Comparison of ENCODE assay signal across 21 mouse cellular contexts in the genomic region with DNA sequence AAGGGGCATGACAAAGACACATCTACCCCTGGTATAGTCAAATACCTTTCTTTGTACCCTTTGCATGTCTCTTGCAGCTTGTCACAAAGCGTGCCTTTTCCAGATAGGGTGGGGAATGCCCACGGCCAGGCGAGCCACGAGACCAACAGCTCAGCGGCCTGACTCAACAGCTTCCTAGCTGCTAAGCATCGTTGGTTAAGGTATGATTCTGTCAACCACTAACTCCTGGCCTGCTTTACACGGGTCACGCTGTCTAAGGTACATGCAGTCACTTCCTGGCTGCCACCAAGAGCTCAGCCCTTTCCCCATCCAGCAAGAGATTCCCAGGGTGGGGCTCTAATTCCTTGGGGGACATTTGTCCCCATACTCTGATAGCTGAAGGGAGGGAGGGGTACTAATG.
DNase-seq lines count a peak whose midpoint lies in the region; ATAC-seq lines count a peak whose summit lies in the region.
"Had no signal": no experiment of that assay in that cellular context is flagged by ENCODE, and none has a peak within 500 bp of the region (broad histone marks: within the 10 kb centered on the region; RNA-seq: fewer than 3 reads in every experiment).

No protein-coding gene starts in this region.

- H3K36me3 ChIP-seq in heart, embryonic 14.5 days (ENCODE audit: control insufficient read depth, insufficient read depth, low read length): no peaks in the 10 kb centered on the region
- H3K36me3 ChIP-seq: embryonic facial prominence, embryonic 10.5 days; hindbrain, embryonic 13.5 days had no signal

- WGBS in heart, embryonic 14.5 days: 42% methylated on average over 8 of the region's 8 CpGs

- 0 out of 2 replicates have a peak, but pooled peaks cover 3% of the 10 kb centered on the region for H3K27me3 ChIP-seq in heart, embryonic 14.5 days (ENCODE audit: control insufficient read depth, insufficient read depth, low read length)
- H3K27me3 ChIP-seq: forebrain, embryonic 13.5 days; hindbrain, embryonic 13.5 days had no signal

- peak; percentile 91 for DNase-seq in heart, adult 11 months
- DNase-seq in heart, postnatal 10 days: no peak
- DNase-seq in heart, adult 9 months (ENCODE audit: low spot score in 2 of 2): no peak
- peak; percentile 46 for DNase-seq in induced T-regulatory cell, adult 2 months (ENCODE audit: low read depth)
- DNase-seq in right cerebral cortex, postnatal 36 days (ENCODE audit: low spot score in 2 of 2): no peak
- no peak for DNase-seq in B cell, adult 2 months
- DNase-seq: adrenal gland, adult 2 months; adrenal gland, postnatal 25 days; cerebellum, adult 18-20 months; cerebellum, adult 9-11 months; cerebellum, postnatal 36 days; forebrain, postnatal 0 days; heart, adult 18-20 months; kidney, adult 2 months had no signal

- H3K4me2 ChIP-seq in heart, embryonic 14.5 days (ENCODE audit: low read length): 0 out of 2 replicates have a peak overlapping the region, but pooled peaks have one; percentile 0
- H3K4me2 ChIP-seq: forebrain, embryonic 13.5 days; hindbrain, embryonic 13.5 days had no signal

- no peak overlapping the region for H3K9ac ChIP-seq in heart, embryonic 14.5 days (ENCODE audit: low read length)
- H3K9ac ChIP-seq: forebrain, embryonic 13.5 days; forebrain, postnatal 0 days; hindbrain, embryonic 13.5 days had no signal

- peaks cover 16 to 18% of the 10 kb centered on the region in 2 experiments for H3K4me1 ChIP-seq in heart, embryonic 14.5 days (ENCODE audit: control insufficient read depth in 2 of 2, insufficient read depth in 2 of 2, low read length in 2 of 2)
- H3K4me1 ChIP-seq: forebrain, embryonic 13.5 days; hindbrain, embryonic 13.5 days had no signal

- H3K4me3 ChIP-seq in heart, embryonic 14.5 days (ENCODE audit: control insufficient read depth in 1 of 2, insufficient read depth in 1 of 2, low read depth in 1 of 2, low read length in 2 of 2): no peak overlapping the region
- H3K4me3 ChIP-seq: embryonic facial prominence, embryonic 10.5 days; forebrain, embryonic 13.5 days; hindbrain, embryonic 13.5 days had no signal

- ATAC-seq in heart, embryonic 14.5 days (ENCODE audit: insufficient number of reproducible peaks, insufficient read depth, low FRiP score, low read depth): no peak
- ATAC-seq in CD4-positive, CD25-positive, alpha-beta regulatory T cell, adult 4 months: peak; percentile 51
- ATAC-seq: forebrain, embryonic 13.5 days; forebrain, postnatal 0 days; hindbrain, postnatal 0 days; intestine, embryonic 16.5 days had no signal

- intact Hi-C loops in heart, postnatal 10 days (cut with DNase I): no loop called here

- H3K9me3 ChIP-seq in heart, embryonic 14.5 days (ENCODE audit: control insufficient read depth, low read length): no peaks in the 10 kb centered on the region
- H3K9me3 ChIP-seq: embryonic facial prominence, embryonic 10.5 days; forebrain, embryonic 13.5 days; hindbrain, embryonic 13.5 days had no signal

- H3K27ac ChIP-seq in heart, embryonic 14.5 days (replicated peaks in 1 of 2; ENCODE audit: control insufficient read depth in 1 of 2, insufficient read depth in 1 of 2, low read depth in 2 of 2, low read length in 2 of 2): no peak overlapping the region
- H3K27ac ChIP-seq: embryonic facial prominence, embryonic 10.5 days; forebrain, embryonic 13.5 days; hindbrain, embryonic 13.5 days; hindbrain, postnatal 0 days had no signal

Comparison
In these comparisons a context has a peak if more than half of its experiments do, and no peak if none do; other contexts are left out.
1. DNase-seq: peak in heart, adult 11 months (single experiment) and induced T-regulatory cell, adult 2 months (single experiment); none in heart, postnatal 10 days (0 of 2), heart, adult 9 months (0 of 2), right cerebral cortex, postnatal 36 days (0 of 2) and B cell, adult 2 months (0 of 2).